ENCODE assay signal across 8 mouse cellular contexts in the genomic region with DNA sequence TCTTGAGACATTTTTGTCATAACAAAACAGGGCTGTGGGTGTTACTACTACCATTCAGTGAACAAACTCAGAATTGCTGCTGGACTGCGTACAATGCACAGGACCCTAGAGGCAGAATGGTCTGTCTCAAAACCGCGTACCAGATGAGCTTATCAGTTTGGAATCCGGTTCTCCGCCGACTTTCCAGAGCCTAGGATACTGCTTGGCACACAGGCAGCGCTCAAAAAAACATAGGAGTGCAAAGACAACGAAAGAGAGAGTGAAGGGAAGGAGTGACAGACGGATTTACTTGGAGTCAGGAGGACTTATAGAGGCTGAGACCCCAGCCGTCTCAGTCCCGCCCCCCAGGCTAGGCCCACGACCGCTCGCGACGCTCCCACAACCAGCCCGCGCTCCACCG. TPM values are rescaled to one million over a fixed set of nuclear protein-coding genes. Genes with fewer than 3 reads are reported as not detected.
A peak's percentile ranks its signal among the peaks of the same experiment; 100 is the strongest.
DNase-seq lines count a peak whose midpoint lies in the region; ATAC-seq and TF ChIP-seq lines count a peak whose summit lies in the region.

No protein-coding gene starts in this region.

- TF ChIP-seq CTCF in Patski (IDR thresholded peaks at IDR 0.05) = no peak

- no peak for DNase-seq in heart, postnatal 36 days
- DNase-seq in Patski (ENCODE audit: low read depth, low spot score) = no peak
- no peak for DNase-seq in midbrain, embryonic 11.5 days (ENCODE audit: low spot score, missing footprints)
- no peak for DNase-seq in left cerebral cortex, adult 18-20 months (ENCODE audit: low spot score in 2 of 2)
- DNase-seq in right cerebral cortex, postnatal 4 days = no peak

- in situ Hi-C loops in Patski (cut with MboI; ENCODE audit: low pct_unique_long_range_greater_than_20kb) = loop anchor here (5.0 kb wide), 1 partner anchor 45 kb away; no protein-coding TSS in a partner anchor

- H3K27me3 ChIP-seq in heart, embryonic 16.5 days (ENCODE audit: control insufficient read depth, insufficient read depth, low read length) = no peaks in the 10 kb centered on the region
- H3K27me3 ChIP-seq in Patski = no peaks in the 10 kb centered on the region
- H3K27me3 ChIP-seq in hindbrain, embryonic 12.5 days = no peaks in the 10 kb centered on the region
- H3K27me3 ChIP-seq in midbrain, embryonic 11.5 days (ENCODE audit: control insufficient read depth, insufficient read depth, low read length) = no peaks in the 10 kb centered on the region

- POLR2A ChIA-PET in Patski (lab: Charles Lee) = interaction anchor here (1.1 to 1.2 kb wide), 2 partner anchors 15 to 48 kb away, joined by 3 to 4 read pairs; a partner anchor contains a TSS

- H3K9me3 ChIP-seq in heart, embryonic 16.5 days (replicated peaks; ENCODE audit: control insufficient read depth, low read length) = no peaks in the 10 kb centered on the region
- no peaks in the 10 kb centered on the region for H3K9me3 ChIP-seq in hindbrain, embryonic 12.5 days (replicated peaks)
- no peaks in the 10 kb centered on the region for H3K9me3 ChIP-seq in midbrain, embryonic 11.5 days (ENCODE audit: control insufficient read depth, low read length)

- intact Hi-C loops in heart, postnatal 36 days (cut with DNase I) = no loop called here

- peak overlapping the region; percentile 84 for H3K27ac ChIP-seq in heart, embryonic 16.5 days (ENCODE audit: low read length)
- peak overlapping the region; percentile 82 for H3K27ac ChIP-seq in hindbrain, embryonic 12.5 days
- H3K27ac ChIP-seq in midbrain, embryonic 11.5 days (ENCODE audit: low read depth, low read length) = no peak overlapping the region

- H3K9ac ChIP-seq in heart, embryonic 16.5 days (ENCODE audit: low read length) = peak overlapping the region; percentile 93
- peak overlapping the region; percentile 91 for H3K9ac ChIP-seq in hindbrain, embryonic 12.5 days
- peak overlapping the region; percentile 86 for H3K9ac ChIP-seq in midbrain, embryonic 11.5 days (ENCODE audit: low read length)

- H3K36me3 ChIP-seq in heart, embryonic 16.5 days (ENCODE audit: control insufficient read depth, insufficient read depth) = no peaks in the 10 kb centered on the region
- peaks cover 13% of the 10 kb centered on the region; the same call in 1 of the 2 replicates for H3K36me3 ChIP-seq in hindbrain, embryonic 12.5 days
- H3K36me3 ChIP-seq in midbrain, embryonic 11.5 days (ENCODE audit: control insufficient read depth, insufficient read depth, low read length) = no peaks in the 10 kb centered on the region

- WGBS in heart, embryonic 16.5 days = under 1% methylated on average over 18 of the region's 19 CpGs
- WGBS in hindbrain, embryonic 12.5 days = 0% methylated on average over 17 of the region's 19 CpGs
- under 1% methylated on average over 17 of the region's 19 CpGs for WGBS in midbrain, embryonic 11.5 days

- peak overlapping the region; percentile 77 for H3K4me2 ChIP-seq in heart, embryonic 16.5 days (ENCODE audit: low read depth, low read length)
- peak overlapping the region; percentile 83 for H3K4me2 ChIP-seq in hindbrain, embryonic 12.5 days (replicated peaks)
- H3K4me2 ChIP-seq in midbrain, embryonic 11.5 days = peak overlapping the region; percentile 50

- ATAC-seq in heart, embryonic 16.5 days (replicated peaks; ENCODE audit: extremely low read depth, insufficient read depth, low FRiP score) = no peak
- peak; percentile 6 for ATAC-seq in Patski
- ATAC-seq in hindbrain, embryonic 12.5 days (ENCODE audit: low FRiP score) = no peak
- no peak; the same call in 1 of the 2 replicates for ATAC-seq in midbrain, embryonic 11.5 days (ENCODE audit: low FRiP score)
- ATAC-seq in inflammation-experienced regulatory T-cells, adult 6 months = no peak

- H3K4me1 ChIP-seq in heart, embryonic 16.5 days (ENCODE audit: control insufficient read depth, insufficient read depth, low read length) = peaks cover 35% of the 10 kb centered on the region
- H3K4me1 ChIP-seq in hindbrain, embryonic 12.5 days = peaks cover 37% of the 10 kb centered on the region
- H3K4me1 ChIP-seq in midbrain, embryonic 11.5 days (ENCODE audit: control insufficient read depth, insufficient read depth, low read length) = peaks cover 28% of the 10 kb centered on the region

- H3K4me3 ChIP-seq in heart, embryonic 16.5 days (ENCODE audit: low read length) = peak overlapping the region; percentile 91
- peak overlapping the region; percentile 71 for H3K4me3 ChIP-seq in hindbrain, embryonic 12.5 days
- H3K4me3 ChIP-seq in midbrain, embryonic 11.5 days (ENCODE audit: low read depth, low read length) = peak overlapping the region; percentile 78

- CTCF ChIA-PET in Patski (lab: Charles Lee) = interaction anchor here (0.8 to 1.5 kb wide), 7 partner anchors 11 to 142 kb away, joined by 3 to 6 read pairs (median 4); a partner anchor contains a TSS

RNA-seq across cellular contexts. Expression of a gene that starts 0.4 kb away (rescaled TPM):
- polyA plus RNA-seq in heart, embryonic 16.5 days (2015; fragmentation: Nextera tagmentation; extraction: Ambion mirVana) = 77.6 and 80.7 TPM in 2 replicates
- 10 to 100 TPM; 45.7 to 51.6 TPM for total RNA-seq in heart, postnatal 36 days (2021)
- polyA plus RNA-seq in Patski (2021) = 154 TPM
- polyA plus RNA-seq in hindbrain, embryonic 12.5 days (2016; fragmentation: Nextera tagmentation; extraction: Ambion mirVana) = 86.5 and 87.0 TPM in 2 replicates
- polyA plus RNA-seq in midbrain, embryonic 11.5 days (2014; fragmentation: Nextera tagmentation; extraction: Ambion mirVana) = 67.1 and 80.8 TPM in 2 replicates
- 10 to 100 TPM; 64.2 to 83.9 TPM for total RNA-seq in left cerebral cortex, adult 18-20 months (2021)
- 10 to 100 TPM; 45.5 to 54.2 (median 53.7) TPM for polyA plus RNA-seq in inflammation-experienced regulatory T-cells, adult 6 months (2017; shearing (Covaris generic))

RNA-seq across cellular contexts. Expression of a gene that starts 6.7 kb away (rescaled TPM):
- 0.87 and 0.92 TPM in 2 replicates for polyA plus RNA-seq in heart, embryonic 16.5 days (2015; fragmentation: Nextera tagmentation; extraction: Ambion mirVana)
- not detected for total RNA-seq in heart, postnatal 36 days (2021)
- polyA plus RNA-seq in Patski (2021) = 0.40 TPM
- polyA plus RNA-seq in hindbrain, embryonic 12.5 days (2016; fragmentation: Nextera tagmentation; extraction: Ambion mirVana) = 2.1 and 2.8 TPM in 2 replicates
- polyA plus RNA-seq in midbrain, embryonic 11.5 days (2014; fragmentation: Nextera tagmentation; extraction: Ambion mirVana) = 1.8 and 2.2 TPM in 2 replicates
- total RNA-seq in left cerebral cortex, adult 18-20 months (2021) = 10 to 100 TPM; 45.8 to 50.0 TPM
- polyA plus RNA-seq in inflammation-experienced regulatory T-cells, adult 6 months (2017; shearing (Covaris generic)) = 1 to 10 TPM; 1.1 to 6.5 (median 2.0) TPM

RNA-seq across cellular contexts. Expression of a gene that starts 22.3 kb away (rescaled TPM):
- 17.6 and 18.4 TPM in 2 replicates for polyA plus RNA-seq in heart, embryonic 16.5 days (2015; fragmentation: Nextera tagmentation; extraction: Ambion mirVana)
- total RNA-seq in heart, postnatal 36 days (2021) = 10 to 100 TPM; 45.4 to 45.6 TPM
- polyA plus RNA-seq in Patski (2021) = 41.0 TPM
- polyA plus RNA-seq in hindbrain, embryonic 12.5 days (2016; fragmentation: Nextera tagmentation; extraction: Ambion mirVana) = 20.5 and 25.5 TPM in 2 replicates
- 11.9 and 18.5 TPM in 2 replicates for polyA plus RNA-seq in midbrain, embryonic 11.5 days (2014; fragmentation: Nextera tagmentation; extraction: Ambion mirVana)
- total RNA-seq in left cerebral cortex, adult 18-20 months (2021) = 10 to 100 TPM; 67.5 to 71.2 TPM
- 10 to 100 TPM in 2 of 3 experiments, 1 to 10 TPM in 1; 9.9 to 32.6 (median 22.6) TPM for polyA plus RNA-seq in inflammation-experienced regulatory T-cells, adult 6 months (2017; shearing (Covaris generic))

RNA-seq across cellular contexts. Expression of a gene that starts 38.9 kb away (rescaled TPM):
- 0.24 and 0.52 TPM in 2 replicates for polyA plus RNA-seq in heart, embryonic 16.5 days (2015; fragmentation: Nextera tagmentation; extraction: Ambion mirVana)
- under 1 TPM; 0.11 to 0.14 TPM for total RNA-seq in heart, postnatal 36 days (2021)
- 1.0 TPM for polyA plus RNA-seq in Patski (2021)
- 24.2 and 25.0 TPM in 2 replicates for polyA plus RNA-seq in hindbrain, embryonic 12.5 days (2016; fragmentation: Nextera tagmentation; extraction: Ambion mirVana)
- 5.5 and 6.2 TPM in 2 replicates for polyA plus RNA-seq in midbrain, embryonic 11.5 days (2014; fragmentation: Nextera tagmentation; extraction: Ambion mirVana)
- total RNA-seq in left cerebral cortex, adult 18-20 months (2021) = 100 to 1,000 TPM; 123 to 129 TPM
- polyA plus RNA-seq in inflammation-experienced regulatory T-cells, adult 6 months (2017; shearing (Covaris generic)) = under 1 TPM in 2 of 3 experiments, not detected in 1; 0.16 to 0.23 TPM

RNA-seq across cellular contexts. Expression of a gene that starts 48.4 kb away (rescaled TPM):
- polyA plus RNA-seq in heart, embryonic 16.5 days (2015; fragmentation: Nextera tagmentation; extraction: Ambion mirVana) = 18.7 and 19.5 TPM in 2 replicates
- total RNA-seq in heart, postnatal 36 days (2021) = 1 to 10 TPM; 8.1 to 9.0 TPM
- polyA plus RNA-seq in Patski (2021) = 23.1 TPM
- 35.2 and 36.9 TPM in 2 replicates for polyA plus RNA-seq in hindbrain, embryonic 12.5 days (2016; fragmentation: Nextera tagmentation; extraction: Ambion mirVana)
- polyA plus RNA-seq in midbrain, embryonic 11.5 days (2014; fragmentation: Nextera tagmentation; extraction: Ambion mirVana) = 28.9 and 30.3 TPM in 2 replicates
- 10 to 100 TPM; 34.9 to 35.3 TPM for total RNA-seq in left cerebral cortex, adult 18-20 months (2021)
- 10 to 100 TPM; 14.0 to 14.9 (median 14.5) TPM for polyA plus RNA-seq in inflammation-experienced regulatory T-cells, adult 6 months (2017; shearing (Covaris generic))
